Mouse (Mus musculus) hematopoietic stem cell, adult 5-6 weeks (primary cell): ENCODE results near the gene Plod1. TPM values are rescaled to one million over a fixed set of nuclear protein-coding genes. Genes with fewer than 3 reads are reported as not detected.
A peak's percentile ranks its signal among the peaks of the same experiment; 100 is the strongest.

Source experiments
- ATAC-seq, 2 experiments: fragments of 125-278 bp in 1 of 2; replicated peaks in 1 of 2; 2 replicates each; pipeline ENCODE4 v1.8.0; 2016 to 2017; ENCODE audit warnings: inconsistent platforms in 2 of 2, mild to moderate bottlenecking in 2 of 2, moderate number of reproducible peaks in 2 of 2, low read depth in 1 of 2, moderate TSS enrichment in 1 of 2; ENCODE audit not compliant: low FRiP score in 2 of 2, poor library complexity in 2 of 2, severe bottlenecking in 2 of 2, insufficient read depth in 1 of 2, low TSS enrichment in 1 of 2
- total RNA-seq: library from RNA; stranded (forward); fragments of 172-1452, 232-1000 nt; gene quantifications from 2 replicates; pipeline ENCODE4 v1.2.3, GENCODE M21; 2017

Plod1 gene
- total RNA-seq, 1 experiment from 2014 or later = 11.4 TPM

- no peak for ATAC-seq
Measured at GRCm38 (mm10) chr4:147906230-147906629, 30.3 kb downstream of the Plod1 start.

- peak in 1 of 2 experiments; percentile 8; a peak in 1 of 4 replicates for ATAC-seq
Measured at GRCm38 (mm10) chr4:147905090-147905659, 31.4 kb downstream of the Plod1 start.

- ATAC-seq = peak; percentile 91 to 93
Measured at GRCm38 (mm10) chr4:147904313-147905089, 32.1 kb downstream of the Plod1 start, which contains the start of gene Mfn2. Gene Mfn2 (minus strand): TSS chr4:147904704.

GRCm38 (mm10) chr4:147903601-147904000, 33.0 kb downstream of the Plod1 start:
- no peak for ATAC-seq

GRCm38 (mm10) chr4:147902906-147903500, 33.6 kb downstream of the Plod1 start:
- ATAC-seq = no peak

GRCm38 (mm10) chr4:147900452-147900851, 36.1 kb downstream of the Plod1 start:
- no peak for ATAC-seq

- no peak for ATAC-seq
Measured at GRCm38 (mm10) chr4:147897348-147897747, 39.2 kb downstream of the Plod1 start.

GRCm38 (mm10) chr4:147896411-147896810, 40.2 kb downstream of the Plod1 start:
- ATAC-seq = peak; percentile 30 to 34

GRCm38 (mm10) chr4:147895815-147896330, 40.7 kb downstream of the Plod1 start:
- peak; percentile 44 to 55 for ATAC-seq

- no peak for ATAC-seq
Measured at GRCm38 (mm10) chr4:147890341-147890740, 46.2 kb downstream of the Plod1 start.

GRCm38 (mm10) chr4:147888237-147888636, 48.3 kb downstream of the Plod1 start:
- no peak; a peak in 1 of 4 replicates for ATAC-seq

GRCm38 (mm10) chr4:147887277-147887676, 49.3 kb downstream of the Plod1 start:
- ATAC-seq = no peak

GRCm38 (mm10) chr4:147886158-147886557, 50.4 kb downstream of the Plod1 start:
- no peak for ATAC-seq

- ATAC-seq = no peak
Measured at GRCm38 (mm10) chr4:147884138-147884537, 52.4 kb downstream of the Plod1 start.

GRCm38 (mm10) chr4:147883041-147883440, 53.5 kb downstream of the Plod1 start:
- no peak for ATAC-seq

GRCm38 (mm10) chr4:147881792-147882191, 54.8 kb downstream of the Plod1 start:
- no peak for ATAC-seq

GRCm38 (mm10) chr4:147879865-147880264, 56.7 kb downstream of the Plod1 start:
- no peak for ATAC-seq

- ATAC-seq = no peak
Measured at GRCm38 (mm10) chr4:147879456-147879855, 57.1 kb downstream of the Plod1 start.
